Mouse (Mus musculus): ENCODE measurements at regions not wholly inside any gene's neighbourhood (a gene's known extent, or its start where the extent isn't known, plus 50 kb on each side); places are given as distances from the start of the nearest gene placed in this dataset.
A peak's percentile ranks its signal among the peaks of the same experiment; 100 is the strongest.

GRCm38 (mm10) chr5:73729646-73730045 is 78.5 kb downstream of the Spata18 start:
- 52% methylated on average over 13 of the region's 13 CpGs for WGBS
- H3K27me3 ChIP-seq (ENCODE audit: control insufficient read depth, insufficient read depth, low read length), result no peaks in the 10 kb centered on the region
- H3K27ac ChIP-seq, result no peak overlapping the region
- TF ChIP-seq POLR2A (IDR thresholded peaks at IDR 0.05; ENCODE audit: insufficient read depth, low read depth, low read length), result no peak
- no peak for TF ChIP-seq EP300 (IDR thresholded peaks at IDR 0.05; ENCODE audit: insufficient read depth, low read depth, low read length)
- no peak for TF ChIP-seq CTCF (IDR thresholded peaks at IDR 0.05)
- intact Hi-C loops (cut with DNase I), result no loop called here
- H3K4me1 ChIP-seq (ENCODE audit: control insufficient read depth, insufficient read depth, low read length), result peaks cover 4% of the 10 kb centered on the region; the same call in 1 of the 2 replicates
- no peak overlapping the region for H3K9ac ChIP-seq (ENCODE audit: low read depth, low read length)
- no peaks in the 10 kb centered on the region for H3K36me3 ChIP-seq (ENCODE audit: control insufficient read depth, insufficient read depth, low read length)
- no peaks in the 10 kb centered on the region for H3K79me2 ChIP-seq (replicated peaks; ENCODE audit: control insufficient read depth, insufficient read depth, low read length)
- no peak overlapping the region for H3K4me3 ChIP-seq
- DNase-seq, result peak in 1 of 2 experiments; percentile 21

GRCm38 (mm10) chr5:73731423-73731822 is 80.2 kb downstream of the Spata18 start:
- DNase-seq, result no peak
- intact Hi-C loops (cut with DNase I), result no loop called here
- no peak overlapping the region for H3K4me3 ChIP-seq
- no peaks in the 10 kb centered on the region for H3K79me2 ChIP-seq (replicated peaks; ENCODE audit: control insufficient read depth, insufficient read depth, low read length)
- no peak overlapping the region for H3K9ac ChIP-seq (ENCODE audit: low read depth, low read length)
- H3K27me3 ChIP-seq (ENCODE audit: control insufficient read depth, insufficient read depth, low read length), result no peaks in the 10 kb centered on the region
- no peak overlapping the region for H3K27ac ChIP-seq
- TF ChIP-seq CTCF (IDR thresholded peaks at IDR 0.05), result no peak
- no peak for TF ChIP-seq EP300 (IDR thresholded peaks at IDR 0.05; ENCODE audit: insufficient read depth, low read depth, low read length)
- TF ChIP-seq POLR2A (IDR thresholded peaks at IDR 0.05; ENCODE audit: insufficient read depth, low read depth, low read length), result no peak
- no peaks in the 10 kb centered on the region for H3K36me3 ChIP-seq (ENCODE audit: control insufficient read depth, insufficient read depth, low read length)
- peaks cover 2% of the 10 kb centered on the region; the same call in 1 of the 2 replicates for H3K4me1 ChIP-seq (ENCODE audit: control insufficient read depth, insufficient read depth, low read length)
- 90% methylated on average over 9 of the region's 9 CpGs for WGBS

GRCm38 (mm10) chr5:73731991-73732565 is 80.9 kb downstream of the Spata18 start:
- Histone ChIP-seq H3K9ac (ENCODE audit: low read depth, low read length) (no peak overlapping the region), H3K79me2 (replicated peaks; ENCODE audit: control insufficient read depth, insufficient read depth, low read length) (no peaks in the 10 kb centered on the region), H3K36me3 (ENCODE audit: control insufficient read depth, insufficient read depth, low read length) (no peaks in the 10 kb centered on the region), H3K27ac (no peak overlapping the region; the same call in 1 of the 2 replicates), H3K27me3 (ENCODE audit: control insufficient read depth, insufficient read depth, low read length) (no peaks in the 10 kb centered on the region), H3K4me1 (ENCODE audit: control insufficient read depth, insufficient read depth, low read length) (peaks cover 2% of the 10 kb centered on the region; the same call in 1 of the 2 replicates), H3K4me3 (no peak overlapping the region)
- intact Hi-C loops (cut with DNase I), result no loop called here
- WGBS, result 51% methylated on average over 9 of the region's 9 CpGs
- TF ChIP-seq POLR2A (IDR thresholded peaks at IDR 0.05; ENCODE audit: insufficient read depth, low read depth, low read length), result no peak
- TF ChIP-seq CTCF (IDR thresholded peaks at IDR 0.05), result no peak
- no peak for TF ChIP-seq EP300 (IDR thresholded peaks at IDR 0.05; ENCODE audit: insufficient read depth, low read depth, low read length)
- DNase-seq, result no peak

- H3K4me3 ChIP-seq, result no peak overlapping the region
- no peaks in the 10 kb centered on the region for H3K27me3 ChIP-seq (ENCODE audit: control insufficient read depth, insufficient read depth, low read length)
- H3K27ac ChIP-seq, result no peak overlapping the region; the same call in 1 of the 2 replicates
- peak in 1 of 2 experiments; percentile 19 for DNase-seq
- no peak overlapping the region for H3K9ac ChIP-seq (ENCODE audit: low read depth, low read length)
- H3K79me2 ChIP-seq (replicated peaks; ENCODE audit: control insufficient read depth, insufficient read depth, low read length), result no peaks in the 10 kb centered on the region
- TF ChIP-seq POLR2A (IDR thresholded peaks at IDR 0.05; ENCODE audit: insufficient read depth, low read depth, low read length) (no peak), EP300 (IDR thresholded peaks at IDR 0.05; ENCODE audit: insufficient read depth, low read depth, low read length) (no peak), CTCF (IDR thresholded peaks at IDR 0.05) (no peak)
- no peaks in the 10 kb centered on the region; the same call in 1 of the 2 replicates for H3K4me1 ChIP-seq (ENCODE audit: control insufficient read depth, insufficient read depth, low read length)
- H3K36me3 ChIP-seq (ENCODE audit: control insufficient read depth, insufficient read depth, low read length), result no peaks in the 10 kb centered on the region
- WGBS, result 68% methylated on average over 3 of the region's 3 CpGs
- intact Hi-C loops (cut with DNase I), result no loop called here
Observed at GRCm38 (mm10) chr5:73740766-73741165, 89.6 kb downstream of the Spata18 start.

- Histone ChIP-seq H3K36me3 (ENCODE audit: control insufficient read depth, insufficient read depth, low read length) (no peaks in the 10 kb centered on the region), H3K27me3 (ENCODE audit: control insufficient read depth, insufficient read depth, low read length) (no peaks in the 10 kb centered on the region), H3K27ac (no peak overlapping the region), H3K9ac (ENCODE audit: low read depth, low read length) (no peak overlapping the region), H3K4me3 (no peak overlapping the region), H3K4me1 (ENCODE audit: control insufficient read depth, insufficient read depth, low read length) (no peaks in the 10 kb centered on the region; the same call in 1 of the 2 replicates), H3K79me2 (replicated peaks; ENCODE audit: control insufficient read depth, insufficient read depth, low read length) (no peaks in the 10 kb centered on the region)
- intact Hi-C loops (cut with DNase I), result no loop called here
- no peak for DNase-seq
- TF ChIP-seq POLR2A (IDR thresholded peaks at IDR 0.05; ENCODE audit: insufficient read depth, low read depth, low read length), result no peak
- TF ChIP-seq EP300 (IDR thresholded peaks at IDR 0.05; ENCODE audit: insufficient read depth, low read depth, low read length), result no peak
- no peak for TF ChIP-seq CTCF (IDR thresholded peaks at IDR 0.05)
- WGBS, result 67% methylated on average over 11 of the region's 11 CpGs
Observed at GRCm38 (mm10) chr5:73741441-73741840, 90.3 kb downstream of the Spata18 start.

GRCm38 (mm10) chr5:73743953-73744352 is 92.8 kb downstream of the Spata18 start:
- H3K4me1 ChIP-seq (ENCODE audit: control insufficient read depth, insufficient read depth, low read length), result no peaks in the 10 kb centered on the region; the same call in 1 of the 2 replicates
- no peak overlapping the region for H3K4me3 ChIP-seq
- intact Hi-C loops (cut with DNase I), result no loop called here
- H3K27me3 ChIP-seq (ENCODE audit: control insufficient read depth, insufficient read depth, low read length), result no peaks in the 10 kb centered on the region
- no peak for DNase-seq
- TF ChIP-seq POLR2A (IDR thresholded peaks at IDR 0.05; ENCODE audit: insufficient read depth, low read depth, low read length) (no peak), EP300 (IDR thresholded peaks at IDR 0.05; ENCODE audit: insufficient read depth, low read depth, low read length) (no peak), CTCF (IDR thresholded peaks at IDR 0.05) (no peak)
- WGBS, result 90% methylated on average over 1 of the region's 1 CpGs
- no peak overlapping the region for H3K27ac ChIP-seq
- no peaks in the 10 kb centered on the region for H3K36me3 ChIP-seq (ENCODE audit: control insufficient read depth, insufficient read depth, low read length)
- no peak overlapping the region for H3K9ac ChIP-seq (ENCODE audit: low read depth, low read length)
- no peaks in the 10 kb centered on the region for H3K79me2 ChIP-seq (replicated peaks; ENCODE audit: control insufficient read depth, insufficient read depth, low read length)

Data from heart, adult 2 months (tissue).